Mouse (Mus musculus): Measurements from ENCODE around the gene Mettl11b. TPM values are rescaled to one million over a fixed set of nuclear protein-coding genes. Genes with fewer than 3 reads are reported as not detected.

Gene Mettl11b
- 1.0 and 1.1 TPM in 2 replicates for polyA plus RNA-seq (2012; rRNA removed)

GRCm38 (mm10) chr1:163725106-163725759 is at the start of gene Mettl11b:
Gene Mettl11b (minus strand): TSS chr1:163725232.

Other genes starting within 250 kb of the Mettl11b start
- gene Kifap3, start 54.4 kb upstream of the Mettl11b start, polyA plus RNA-seq (2012; rRNA removed): 120 TPM in 2 replicates
- 17.5 and 18.5 TPM in 2 replicates for gene Scyl3, start 203.9 kb upstream of the Mettl11b start, polyA plus RNA-seq (2012; rRNA removed)

Data from central nervous system, embryonic 18 days (tissue).